Comparison of ENCODE assay signal across 8 mouse cellular contexts in genomic region chr5:52878847-52879246, GRCm38 (mm10). TPM values are rescaled to one million over a fixed set of nuclear protein-coding genes. Genes with fewer than 3 reads are reported as not detected.
DNase-seq lines count a peak whose midpoint lies in the region; ATAC-seq and TF ChIP-seq lines count a peak whose summit lies in the region.

No protein-coding gene starts in this region.

- ATAC-seq in kidney, embryonic 15.5 days (replicated peaks; ENCODE audit: low FRiP score) = peak; percentile 90
- peak; percentile 82 for ATAC-seq in neural tube, embryonic 11.5 days (ENCODE audit: insufficient read depth, low FRiP score, low TSS enrichment)

- H3K9ac ChIP-seq in kidney, embryonic 15.5 days = no peak overlapping the region
- H3K9ac ChIP-seq in liver, adult 2 months (ENCODE audit: low read depth, low read length) = no peak overlapping the region
- H3K9ac ChIP-seq in neural tube, embryonic 11.5 days (ENCODE audit: low read length) = no peak overlapping the region

- H3K4me2 ChIP-seq in kidney, embryonic 15.5 days = no peak overlapping the region
- H3K4me2 ChIP-seq in neural tube, embryonic 11.5 days (ENCODE audit: low read depth) = no peak overlapping the region

- peak; percentile 85 for TF ChIP-seq CTCF in liver, adult 2 months (IDR thresholded peaks at IDR 0.05; ENCODE audit: low read depth, low read length)

- TF ChIP-seq POLR2A in liver, adult 2 months (IDR thresholded peaks at IDR 0.05; ENCODE audit: extremely low read depth, insufficient read depth, low read length) = no peak

- no peaks in the 10 kb centered on the region for H3K36me3 ChIP-seq in heart, embryonic 10.5 days
- no peaks in the 10 kb centered on the region for H3K36me3 ChIP-seq in kidney, embryonic 15.5 days
- H3K36me3 ChIP-seq in liver, adult 2 months (ENCODE audit: control insufficient read depth, insufficient read depth, low read length) = no peaks in the 10 kb centered on the region
- H3K36me3 ChIP-seq in neural tube, embryonic 11.5 days (ENCODE audit: control insufficient read depth, insufficient read depth, low read length) = no peaks in the 10 kb centered on the region

- DNase-seq in B cell, adult 2 months = peak; percentile 47 to 52
- DNase-seq in ZHBTc4 (ENCODE audit: low read depth, low spot score) = peak; percentile 78
- DNase-seq in embryo, embryonic 10 days (ENCODE audit: low spot score) = peak; percentile 91
- peak; percentile 83 for DNase-seq in heart, embryonic 10.5 days (ENCODE audit: low spot score)
- peak; percentile 40 for DNase-seq in liver, adult 2 months (ENCODE audit: extremely low read depth, low read depth, low spot score)
- peak; percentile 74 for DNase-seq in neural tube, embryonic 11.5 days (ENCODE audit: low spot score)
- peak; percentile 30 to 63 for DNase-seq in thymus, postnatal 10 days (ENCODE audit: low spot score in 2 of 2)

- H3K27me3 ChIP-seq in heart, embryonic 10.5 days (ENCODE audit: insufficient read depth, poor library complexity, severe bottlenecking) = peaks cover 14% of the 10 kb centered on the region; the same call in 1 of the 2 replicates
- H3K27me3 ChIP-seq in kidney, embryonic 15.5 days = 0 out of 2 replicates have a peak, but pooled peaks cover 3% of the 10 kb centered on the region
- no peaks in the 10 kb centered on the region for H3K27me3 ChIP-seq in liver, adult 2 months (ENCODE audit: control insufficient read depth, insufficient read depth, low read length)
- no peaks in the 10 kb centered on the region for H3K27me3 ChIP-seq in neural tube, embryonic 11.5 days (ENCODE audit: control insufficient read depth, insufficient read depth, low read length)

- no peaks in the 10 kb centered on the region for H3K79me2 ChIP-seq in liver, adult 2 months (ENCODE audit: control insufficient read depth, insufficient read depth, low read length)

- no peak overlapping the region for H3K27ac ChIP-seq in heart, embryonic 10.5 days
- no peak overlapping the region for H3K27ac ChIP-seq in kidney, embryonic 15.5 days
- H3K27ac ChIP-seq in liver, adult 2 months (replicated peaks; ENCODE audit: insufficient read depth, low read depth, low read length) = no peak overlapping the region
- H3K27ac ChIP-seq in neural tube, embryonic 11.5 days (ENCODE audit: low read depth, low read length) = no peak overlapping the region

- no peak overlapping the region for H3K4me3 ChIP-seq in heart, embryonic 10.5 days
- no peak overlapping the region for H3K4me3 ChIP-seq in kidney, embryonic 15.5 days (replicated peaks)
- H3K4me3 ChIP-seq in liver, adult 2 months (ENCODE audit: insufficient read depth, low read depth, low read length) = no peak overlapping the region
- H3K4me3 ChIP-seq in neural tube, embryonic 11.5 days (ENCODE audit: low read depth, low read length) = no peak overlapping the region

- 3% methylated on average over 10 of the region's 14 CpGs for WGBS in heart, embryonic 10.5 days
- 3% methylated on average over 14 of the region's 14 CpGs for WGBS in kidney, embryonic 15.5 days
- WGBS in liver, adult 2 months = 1% methylated on average over 12 of the region's 14 CpGs
- WGBS in neural tube, embryonic 11.5 days = 6% methylated on average over 13 of the region's 14 CpGs

- no peaks in the 10 kb centered on the region for H3K4me1 ChIP-seq in heart, embryonic 10.5 days
- no peaks in the 10 kb centered on the region for H3K4me1 ChIP-seq in kidney, embryonic 15.5 days
- H3K4me1 ChIP-seq in liver, adult 2 months (ENCODE audit: control insufficient read depth, insufficient read depth, low read length) = no peaks in the 10 kb centered on the region
- no peaks in the 10 kb centered on the region for H3K4me1 ChIP-seq in neural tube, embryonic 11.5 days (ENCODE audit: control insufficient read depth, insufficient read depth, low read length)

- H3K9me3 ChIP-seq in heart, embryonic 10.5 days = no peaks in the 10 kb centered on the region
- no peaks in the 10 kb centered on the region for H3K9me3 ChIP-seq in kidney, embryonic 15.5 days (replicated peaks)
- H3K9me3 ChIP-seq in neural tube, embryonic 11.5 days (ENCODE audit: control insufficient read depth, low read length) = no peaks in the 10 kb centered on the region

RNA-seq across cellular contexts. Expression of gene Anapc4, which starts 45.0 kb away (rescaled TPM):
- 87.4 and 97.0 TPM in 2 replicates for polyA plus RNA-seq in heart, embryonic 10.5 days (2016; fragmentation: Nextera tagmentation; extraction: Ambion mirVana)
- 103 TPM in 2 replicates for polyA plus RNA-seq in kidney, embryonic 15.5 days (2015; fragmentation: Nextera tagmentation; extraction: Ambion mirVana)
- 21.9 and 33.7 TPM in 2 replicates for total RNA-seq in liver, adult 2 months (2014; rRNA removed)
- 5.2 and 6.8 TPM in 2 replicates for polyA plus RNA-seq in liver, adult 2 months (2012; rRNA removed)
- 137 and 141 TPM in 2 replicates for polyA plus RNA-seq in neural tube, embryonic 11.5 days (2014; fragmentation: Nextera tagmentation; extraction: Ambion mirVana)

Comparison
In these comparisons a context has a peak if more than half of its experiments do, and no peak if none do; other contexts are left out.
1. DNase-seq: peak in every context shown above with its lines; median percentile 91 in embryo, embryonic 10 days; 83 in heart, embryonic 10.5 days; 78 in ZHBTc4; 74 in neural tube, embryonic 11.5 days; 50 in B cell, adult 2 months; 46 in thymus, postnatal 10 days; 40 in liver, adult 2 months.
2. RNA of gene Anapc4, which starts 45.0 kb away (polyA plus RNA-seq): 137 to 141 TPM in neural tube, embryonic 11.5 days, 103 TPM in kidney, embryonic 15.5 days and 87.4 to 97.0 TPM in heart, embryonic 10.5 days; 5.2 to 6.8 TPM in liver, adult 2 months; every median in the first group is over 10 times any median in the second.